Mouse (Mus musculus) cortical plate, adult 2 months (tissue): ENCODE results near the gene Mcur1.

Experiments
- CTCF ChIP-seq: fragments of 200-500 bp; IDR thresholded peaks from 2 replicates; pipeline ENCODE4 v1.5.1; 2011; ENCODE audit warnings: mild to moderate bottlenecking, control low read depth, low read length; ENCODE audit not compliant: insufficient read depth; ENCODE audit errors: extremely low read depth
- POLR2A ChIP-seq: fragments of 200-500 bp; IDR thresholded peaks from 2 replicates; pipeline ENCODE4 v1.6.1; 2011; ENCODE audit warnings: mild to moderate bottlenecking, low read length, control low read depth; ENCODE audit not compliant: insufficient read depth; ENCODE audit errors: extremely low read depth

DNA sequence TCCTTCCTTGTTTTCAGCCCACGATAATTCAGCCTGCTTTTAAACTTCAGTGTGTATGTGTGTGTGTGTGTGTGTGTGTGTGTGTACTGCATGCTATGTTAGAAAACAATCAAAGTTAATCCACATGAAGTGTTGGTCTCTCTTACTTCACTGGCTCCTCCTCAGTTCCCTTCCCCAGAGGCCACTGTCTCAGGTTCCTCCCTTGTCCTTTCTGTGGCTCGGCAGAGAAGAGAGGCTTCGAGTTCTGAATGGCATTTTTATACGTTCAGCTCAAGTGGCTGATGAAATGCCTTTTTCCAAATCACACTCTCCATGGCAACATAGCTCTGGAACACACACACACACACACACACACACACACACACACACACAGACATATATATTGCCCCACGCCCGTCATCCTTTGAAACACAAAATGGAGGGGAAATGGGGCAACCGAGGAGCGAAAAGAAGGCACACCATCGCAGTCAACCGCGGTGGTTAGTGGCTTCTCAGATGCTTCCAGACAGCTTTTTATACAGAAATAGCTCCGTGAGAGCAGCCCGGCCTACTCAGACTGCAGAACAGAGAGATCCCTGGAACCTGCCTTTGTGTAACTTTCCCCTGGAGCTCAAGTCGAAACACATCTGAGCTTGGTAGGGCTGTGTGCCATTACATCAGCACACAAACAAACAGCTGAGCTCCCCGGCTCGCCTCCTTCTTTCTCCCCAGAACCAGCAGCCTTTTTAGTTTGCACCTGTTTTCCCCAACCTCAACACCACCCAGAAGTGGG lies 34.4 kb downstream of the Mcur1 start:
- TF ChIP-seq POLR2A = no peak
- no peak for TF ChIP-seq CTCF
